Mouse (Mus musculus): ENCODE measurements around the gene Krt87.

Gene Krt87

GRCm38 (mm10) chr15:101438555-101438954, at the start of gene Krt87:
Gene Krt87 (minus strand): TSS chr15:101438804.
- DNase-seq (ENCODE audit: low read depth, low spot score), result no peak

- DNase-seq (ENCODE audit: low read depth, low spot score), result no peak
Observed at GRCm38 (mm10) chr15:101485911-101486635, 47.5 kb upstream of the Krt87 start.

GRCm38 (mm10) chr15:101484939-101485338, 46.3 kb upstream of the Krt87 start:
- DNase-seq (ENCODE audit: low read depth, low spot score), result no peak

GRCm38 (mm10) chr15:101483646-101484045, 45.0 kb upstream of the Krt87 start:
- DNase-seq (ENCODE audit: low read depth, low spot score), result no peak

GRCm38 (mm10) chr15:101482056-101482455, 43.5 kb upstream of the Krt87 start:
- no peak for DNase-seq (ENCODE audit: low read depth, low spot score)

GRCm38 (mm10) chr15:101479666-101480060, 41.1 kb upstream of the Krt87 start:
- DNase-seq (ENCODE audit: low read depth, low spot score), result no peak

- DNase-seq (ENCODE audit: low read depth, low spot score), result no peak
Observed at GRCm38 (mm10) chr15:101479007-101479665, 40.5 kb upstream of the Krt87 start.

- no peak for DNase-seq (ENCODE audit: low read depth, low spot score)
Observed at GRCm38 (mm10) chr15:101472952-101473528, 34.4 kb upstream of the Krt87 start, which contains the start of gene Krt86. Gene Krt86 (plus strand): TSS chr15:101473478.

- DNase-seq (ENCODE audit: low read depth, low spot score), result no peak
Observed at GRCm38 (mm10) chr15:101469093-101469492, 30.5 kb upstream of the Krt87 start.

GRCm38 (mm10) chr15:101463651-101464050, 25.0 kb upstream of the Krt87 start, which contains the start of gene Krt81:
Gene Krt81 (minus strand): TSS chr15:101463751.
- no peak for DNase-seq (ENCODE audit: low read depth, low spot score)

GRCm38 (mm10) chr15:101459283-101459682, 20.7 kb upstream of the Krt87 start:
- DNase-seq (ENCODE audit: low read depth, low spot score), result no peak

GRCm38 (mm10) chr15:101458361-101458930, 19.8 kb upstream of the Krt87 start:
- no peak for DNase-seq (ENCODE audit: low read depth, low spot score)

GRCm38 (mm10) chr15:101455891-101456290, 17.3 kb upstream of the Krt87 start:
- no peak for DNase-seq (ENCODE audit: low read depth, low spot score)

GRCm38 (mm10) chr15:101455292-101455691, 16.7 kb upstream of the Krt87 start:
- no peak for DNase-seq (ENCODE audit: low read depth, low spot score)

GRCm38 (mm10) chr15:101454774-101455173, 16.2 kb upstream of the Krt87 start:
- no peak for DNase-seq (ENCODE audit: low read depth, low spot score)

- no peak for DNase-seq (ENCODE audit: low read depth, low spot score)
Observed at GRCm38 (mm10) chr15:101453093-101453736, 14.6 kb upstream of the Krt87 start.

GRCm38 (mm10) chr15:101447444-101447843, 8.8 kb upstream of the Krt87 start, which contains the start of gene Krt88:
Gene Krt88 (plus strand): TSS chr15:101447744.
- DNase-seq (ENCODE audit: low read depth, low spot score), result no peak

GRCm38 (mm10) chr15:101446572-101446971, 8.0 kb upstream of the Krt87 start:
- no peak for DNase-seq (ENCODE audit: low read depth, low spot score)

- DNase-seq (ENCODE audit: low read depth, low spot score), result peak; percentile 36
Observed at GRCm38 (mm10) chr15:101440837-101441236, 2.2 kb upstream of the Krt87 start.

- DNase-seq (ENCODE audit: low read depth, low spot score), result no peak
Observed at GRCm38 (mm10) chr15:101436611-101437010, 2.0 kb downstream of the Krt87 start.

GRCm38 (mm10) chr15:101424914-101425313, 13.7 kb downstream of the Krt87 start:
- no peak for DNase-seq (ENCODE audit: low read depth, low spot score)

GRCm38 (mm10) chr15:101420903-101421302, 17.7 kb downstream of the Krt87 start:
- no peak for DNase-seq (ENCODE audit: low read depth, low spot score)

All from brain, embryonic 18.5 days (tissue).